ENCODE assay signal across 8 mouse cellular contexts in genomic region chr9:112207767-112208166, GRCm38 (mm10). TPM values are rescaled to one million over a fixed set of nuclear protein-coding genes. Genes with fewer than 3 reads are reported as not detected.
A peak's percentile ranks its signal among the peaks of the same experiment; 100 is the strongest.
DNase-seq lines count a peak whose midpoint lies in the region.

No protein-coding gene starts in this region.

- peak; percentile 67 for DNase-seq in layer of hippocampus, adult 11-12 months (ENCODE audit: low spot score)
- DNase-seq in layer of hippocampus, adult 9-10 months (ENCODE audit: low spot score): no peak
- peak; percentile 32 for DNase-seq in embryo, embryonic 10.5 days (ENCODE audit: low spot score)
- peak; percentile 48 to 78 for DNase-seq in gastrocnemius, postnatal 4 days (ENCODE audit: low spot score in 2 of 2)
- DNase-seq in left cerebral cortex, adult 9 months (ENCODE audit: low spot score in 2 of 2): peak; percentile 65 to 80
- peak; percentile 48 for DNase-seq in mesoderm, embryonic 11.5 days (ENCODE audit: low read depth, low spot score)
- DNase-seq in skeletal muscle tissue, adult 2 months (ENCODE audit: low read depth, low spot score): peak; percentile 62
- DNase-seq in adipocyte (ENCODE audit: low spot score): no peak

RNA-seq across cellular contexts. Expression of gene Arpp21, which starts 28.0 kb away (rescaled TPM):
- 10 to 100 TPM; 81.0 to 87.2 TPM for total RNA-seq in gastrocnemius, postnatal 4 days (2021)

Comparison
In these comparisons a context has a peak if more than half of its experiments do, and no peak if none do; other contexts are left out.
1. DNase-seq: peak in layer of hippocampus, adult 11-12 months (single experiment), embryo, embryonic 10.5 days (single experiment), gastrocnemius, postnatal 4 days (2 of 2), left cerebral cortex, adult 9 months (2 of 2), mesoderm, embryonic 11.5 days (single experiment) and skeletal muscle tissue, adult 2 months (single experiment); none in layer of hippocampus, adult 9-10 months (single experiment) and adipocyte (single experiment).